Mouse (Mus musculus) left cerebral cortex, adult 9 months (tissue): Measurements from ENCODE around the gene Kcnh4.

Experiments
- DNase-seq, 2 experiments: peaks; one replicate each; pipeline ENCODE4 v3.0.0; 2022; ENCODE audit warnings: low spot score in 2 of 2

Kcnh4 gene

GRCm38 (mm10) chr11:100766726-100767125 lies 7.0 kb upstream of the Kcnh4 start:
- no peak for DNase-seq

- no peak for DNase-seq
These were observed 3.1 kb upstream of the Kcnh4 start, which contains the start of gene Hcrt for GRCm38 (mm10) chr11:100762831-100763230. Hcrt (minus strand) TSS chr11:100762931.

GRCm38 (mm10) chr11:100761547-100762045 lies 1.9 kb upstream of the Kcnh4 start:
- peak in 1 of 2 experiments; percentile 91 for DNase-seq

GRCm38 (mm10) chr11:100758707-100759610 lies 783 bp downstream of the Kcnh4 start:
- no peak for DNase-seq

- DNase-seq = no peak
These were observed 2.2 kb downstream of the Kcnh4 start for GRCm38 (mm10) chr11:100757566-100757965.

GRCm38 (mm10) chr11:100756476-100756875 lies 3.3 kb downstream of the Kcnh4 start:
- DNase-seq = no peak

- peak in 1 of 2 experiments; percentile 74 for DNase-seq
These were observed 5.1 kb downstream of the Kcnh4 start for GRCm38 (mm10) chr11:100754693-100755057.

- peak in 1 of 2 experiments; percentile 80 for DNase-seq
These were observed 5.6 kb downstream of the Kcnh4 start for GRCm38 (mm10) chr11:100754021-100754692.

- no peak for DNase-seq
These were observed 7.4 kb downstream of the Kcnh4 start for GRCm38 (mm10) chr11:100752294-100752693.

- no peak for DNase-seq
These were observed 9.6 kb downstream of the Kcnh4 start for GRCm38 (mm10) chr11:100750127-100750526.

GRCm38 (mm10) chr11:100749469-100749868 lies 10.3 kb downstream of the Kcnh4 start:
- DNase-seq = no peak

GRCm38 (mm10) chr11:100748620-100749019 lies 11.1 kb downstream of the Kcnh4 start:
- DNase-seq = no peak

GRCm38 (mm10) chr11:100747114-100747513 lies 12.6 kb downstream of the Kcnh4 start:
- DNase-seq = no peak

- DNase-seq = no peak
These were observed 13.2 kb downstream of the Kcnh4 start for GRCm38 (mm10) chr11:100746546-100746945.

GRCm38 (mm10) chr11:100745085-100745484 lies 14.7 kb downstream of the Kcnh4 start:
- no peak for DNase-seq

- DNase-seq = no peak
These were observed 18.4 kb downstream of the Kcnh4 start for GRCm38 (mm10) chr11:100741348-100741747.

GRCm38 (mm10) chr11:100738749-100739148 lies 21.0 kb downstream of the Kcnh4 start:
- DNase-seq = no peak

- peak; percentile 98 to 99 for DNase-seq
These were observed 21.6 kb downstream of the Kcnh4 start, which contains the start of gene Rab5c for GRCm38 (mm10) chr11:100738066-100738604. Rab5c (minus strand) TSS chr11:100738215.

GRCm38 (mm10) chr11:100737105-100737733 lies 22.5 kb downstream of the Kcnh4 start:
- no peak for DNase-seq

- no peak for DNase-seq
These were observed 23.0 kb downstream of the Kcnh4 start for GRCm38 (mm10) chr11:100736746-100737080.

- DNase-seq = no peak
These were observed 23.6 kb downstream of the Kcnh4 start for GRCm38 (mm10) chr11:100735954-100736745.
